In genomic region chr4:129934177-129934855, GRCm38 (mm10) we compare ENCODE assay signal across 10 mouse cellular contexts. TPM values are rescaled to one million over a fixed set of nuclear protein-coding genes. Genes with fewer than 3 reads are reported as not detected.
DNase-seq lines count a peak whose midpoint lies in the region; ATAC-seq and TF ChIP-seq lines count a peak whose summit lies in the region.
"Had no signal": no experiment of that assay in that cellular context is flagged by ENCODE, and none has a peak within 500 bp of the region (broad histone marks: within the 10 kb centered on the region; RNA-seq: fewer than 3 reads in every experiment).

No protein-coding gene starts in this region.

- TF ChIP-seq CTCF in cortical plate, adult 2 months (IDR thresholded peaks at IDR 0.05; ENCODE audit: extremely low read depth, insufficient read depth, low read length): no peak

- H3K9ac ChIP-seq in forebrain, embryonic 15.5 days (replicated peaks): no peak overlapping the region
- no peak overlapping the region for H3K9ac ChIP-seq in forebrain, embryonic 11.5 days (ENCODE audit: low read length)

- no peak overlapping the region for H3K4me3 ChIP-seq in forebrain, embryonic 15.5 days
- H3K4me3 ChIP-seq in forebrain, embryonic 11.5 days (ENCODE audit: low read depth, low read length): no peak overlapping the region
- H3K4me3 ChIP-seq in cortical plate, adult 2 months (ENCODE audit: insufficient read depth, low read length): 0 out of 2 replicates have a peak overlapping the region, but pooled peaks have one; percentile 3

- DNase-seq in forebrain, embryonic 11.5 days (ENCODE audit: low spot score): no peak
- peak; percentile 38 to 45 for DNase-seq in layer of hippocampus, postnatal 25 days (ENCODE audit: extremely low spot score in 1 of 2, low spot score in 1 of 2)
- DNase-seq in retina, adult 2 months (ENCODE audit: low read depth, low spot score): peak; percentile 23
- DNase-seq in heart, adult 9 months (ENCODE audit: low spot score in 2 of 2): no peak
- DNase-seq in lung, postnatal 14 days: no peak
- no peak for DNase-seq in gastrocnemius, postnatal 25 days

- H3K9me3 ChIP-seq in forebrain, embryonic 15.5 days: no peaks in the 10 kb centered on the region
- H3K9me3 ChIP-seq in forebrain, embryonic 11.5 days (ENCODE audit: control insufficient read depth, low read length): no peaks in the 10 kb centered on the region

- ATAC-seq in forebrain, embryonic 15.5 days (replicated peaks): peak; percentile 48; the same call in 1 of the 2 replicates
- ATAC-seq in forebrain, embryonic 11.5 days (replicated peaks; ENCODE audit: low FRiP score): no peak
- ATAC-seq: activated CD4-positive, CD25-positive, alpha-beta regulatory T cell, adult 4 months had no signal

- H3K27me3 ChIP-seq in forebrain, embryonic 15.5 days: no peaks in the 10 kb centered on the region
- no peaks in the 10 kb centered on the region for H3K27me3 ChIP-seq in forebrain, embryonic 11.5 days (ENCODE audit: control insufficient read depth, insufficient read depth, low read length)

- H3K4me1 ChIP-seq in forebrain, embryonic 15.5 days: peaks cover 9% of the 10 kb centered on the region
- H3K4me1 ChIP-seq in forebrain, embryonic 11.5 days (replicated peaks; ENCODE audit: control insufficient read depth, insufficient read depth, low read length): no peaks in the 10 kb centered on the region
- no peaks in the 10 kb centered on the region; the same call in 1 of the 2 replicates for H3K4me1 ChIP-seq in cortical plate, adult 2 months (ENCODE audit: control insufficient read depth, insufficient read depth, low read length)

- peak; percentile 62; the same call in 1 of the 2 replicates for TF ChIP-seq POLR2A in cortical plate, adult 2 months (IDR thresholded peaks at IDR 0.05; ENCODE audit: extremely low read depth, insufficient read depth, low read length)

- no peak overlapping the region; the same call in 1 of the 2 replicates for H3K27ac ChIP-seq in forebrain, embryonic 15.5 days (replicated peaks)
- no peak overlapping the region for H3K27ac ChIP-seq in forebrain, embryonic 11.5 days (ENCODE audit: low read depth, low read length)
- peak overlapping the region; percentile 43 for H3K27ac ChIP-seq in cortical plate, adult 2 months (ENCODE audit: insufficient read depth, low read length)

- H3K4me2 ChIP-seq in forebrain, embryonic 15.5 days (replicated peaks): no peak overlapping the region
- no peak overlapping the region for H3K4me2 ChIP-seq in forebrain, embryonic 11.5 days (ENCODE audit: low read depth, low read length, severe bottlenecking)

- H3K36me3 ChIP-seq in forebrain, embryonic 15.5 days: no peaks in the 10 kb centered on the region
- H3K36me3 ChIP-seq in forebrain, embryonic 11.5 days (ENCODE audit: control insufficient read depth, insufficient read depth, low read length): no peaks in the 10 kb centered on the region

- WGBS in forebrain, embryonic 15.5 days: 53% methylated on average over 16 of the region's 16 CpGs
- 72% methylated on average over 16 of the region's 16 CpGs for WGBS in forebrain, embryonic 11.5 days

RNA-seq across cellular contexts. Expression of gene Spocd1, which starts 5.3 kb away (rescaled TPM):
- polyA plus RNA-seq in forebrain, embryonic 15.5 days (2015; fragmentation: Nextera tagmentation; extraction: Ambion mirVana): not detected in 2 replicates
- polyA plus RNA-seq in forebrain, embryonic 11.5 days (2014; fragmentation: Nextera tagmentation; extraction: Ambion mirVana): 0.05 TPM in 1 of 2 replicates, not detected in the other
- polyA plus RNA-seq in cortical plate, adult 2 months (2012; rRNA removed): 0.13 and 0.28 TPM in 2 replicates
- under 1 TPM; 0.30 to 0.35 TPM for total RNA-seq in layer of hippocampus, postnatal 25 days (2021)
- not detected for total RNA-seq in gastrocnemius, postnatal 25 days (2021)
- polyA plus RNA-seq: activated CD4-positive, CD25-positive, alpha-beta regulatory T cell, adult 4 months; neural tube, embryonic 11.5 days had no signal

RNA-seq across cellular contexts. Expression of gene Adgrb2, which starts 50.4 kb away (rescaled TPM):
- 12.9 and 13.2 TPM in 2 replicates for polyA plus RNA-seq in forebrain, embryonic 15.5 days (2015; fragmentation: Nextera tagmentation; extraction: Ambion mirVana)
- 3.6 and 8.2 TPM in 2 replicates for polyA plus RNA-seq in forebrain, embryonic 11.5 days (2014; fragmentation: Nextera tagmentation; extraction: Ambion mirVana)
- polyA plus RNA-seq in cortical plate, adult 2 months (2012; rRNA removed): 306 and 345 TPM in 2 replicates
- 100 to 1,000 TPM; 516 to 583 TPM for total RNA-seq in layer of hippocampus, postnatal 25 days (2021)
- under 1 TPM; 0.54 to 0.56 TPM for total RNA-seq in gastrocnemius, postnatal 25 days (2021)

Comparison
In these comparisons a context has a peak if more than half of its experiments do, and no peak if none do; other contexts are left out.
1. DNase-seq: peak in layer of hippocampus, postnatal 25 days (2 of 2) and retina, adult 2 months (single experiment); none in forebrain, embryonic 11.5 days (single experiment), heart, adult 9 months (0 of 2), lung, postnatal 14 days (single experiment) and gastrocnemius, postnatal 25 days (single experiment).
2. RNA of gene Adgrb2, which starts 50.4 kb away (polyA plus RNA-seq): 306 to 345 TPM in cortical plate, adult 2 months; 12.9 to 13.2 TPM in forebrain, embryonic 15.5 days and 3.6 to 8.2 TPM in forebrain, embryonic 11.5 days; every median in the first group is over 10 times any median in the second.